Mouse (Mus musculus) liver, adult 2 months (tissue): ENCODE data around the gene Ttc24.

ENCODE experiments used
- CTCF ChIP-seq: fragments of 200-500 bp; IDR thresholded peaks from 2 replicates; pipeline ENCODE4 v1.5.1; 2011; ENCODE audit warnings: low read depth, low read length, control low read depth
- POLR2A ChIP-seq: fragments of 200-500 bp; IDR thresholded peaks from 2 replicates; pipeline ENCODE4 v1.6.1; 2011; ENCODE audit warnings: low read length, control low read depth; ENCODE audit not compliant: insufficient read depth; ENCODE audit errors: extremely low read depth

DNA sequence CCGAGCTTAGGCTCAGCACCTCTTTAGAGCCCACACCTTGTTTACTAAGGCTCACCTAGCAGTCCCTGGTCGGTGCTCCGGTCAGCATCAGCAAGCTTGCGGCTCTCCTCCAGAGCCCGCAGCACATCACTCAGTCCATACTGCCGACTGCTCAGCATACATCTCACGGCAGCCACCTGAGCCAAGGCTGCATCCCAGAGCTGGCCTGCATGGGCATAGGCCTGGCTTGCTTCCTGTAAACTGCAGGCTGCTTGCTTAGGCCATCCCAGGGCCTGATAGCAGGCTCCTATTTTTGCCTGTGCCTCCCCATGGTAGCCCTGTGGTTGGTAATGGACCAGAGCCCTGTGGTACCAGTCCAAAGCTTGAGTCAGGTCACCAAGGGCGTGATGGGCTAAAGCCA, 3.3 kb downstream of the Ttc24 start:
- TF ChIP-seq CTCF (no peak), POLR2A (no peak)
